Mouse (Mus musculus) forebrain, embryonic 11.5 days (tissue): ENCODE measurements around the gene St6galnac5. TPM values are rescaled to one million over a fixed set of nuclear protein-coding genes. Genes with fewer than 3 reads are reported as not detected.

Experiments used
- ATAC-seq: fragments of 200-750 bp; cut with Nextera tagmentation; replicated peaks from 2 replicates; pipeline ENCODE4 v1.8.0; 2017; ENCODE audit warnings: moderate TSS enrichment; ENCODE audit not compliant: low FRiP score
- DNase-seq: peaks from one replicate; pipeline ENCODE4 v3.0.0-alpha.2; 2017; ENCODE audit warnings: low spot score
- H3K27ac ChIP-seq: fragments of 300-500 bp; sonication (generic); 2 replicates; pipeline ENCODE4 v1.5.1; 2014; ENCODE audit warnings: low read depth, low read length
- H3K27me3 ChIP-seq: fragments of 300-500 bp; sonication (generic); 2 replicates; pipeline ENCODE4 v1.6.1; 2014; ENCODE audit warnings: mild to moderate bottlenecking, low read length, mixed read lengths; ENCODE audit not compliant: control insufficient read depth, insufficient read depth
- H3K36me3 ChIP-seq: fragments of 300-500 bp; sonication (generic); 2 replicates; pipeline ENCODE4 v1.6.1; 2014; ENCODE audit warnings: mild to moderate bottlenecking, low read length, moderate library complexity, mixed read lengths; ENCODE audit not compliant: control insufficient read depth, insufficient read depth
- H3K4me1 ChIP-seq: fragments of 300-500 bp; sonication (generic); replicated peaks from 2 replicates; pipeline ENCODE4 v1.6.1; 2014; ENCODE audit warnings: low read length, mixed read lengths; ENCODE audit not compliant: control insufficient read depth, insufficient read depth
- H3K4me2 ChIP-seq: fragments of 300-500 bp; sonication (generic); 2 replicates; pipeline ENCODE4 v1.6.1; 2014; ENCODE audit warnings: low read depth, mild to moderate bottlenecking, low read length, moderate library complexity, mixed read lengths; ENCODE audit not compliant: severe bottlenecking
- H3K4me3 ChIP-seq: fragments of 300-500 bp; sonication (generic); 2 replicates; pipeline ENCODE4 v1.5.1; 2014; ENCODE audit warnings: low read depth, low read length
- H3K9ac ChIP-seq: fragments of 300-500 bp; sonication (generic); 2 replicates; pipeline ENCODE4 v1.6.1; 2014; ENCODE audit warnings: low read length
- H3K9me3 ChIP-seq: fragments of 300-500 bp; sonication (generic); 2 replicates; pipeline ENCODE4 v1.6.1; 2016; ENCODE audit warnings: low read length, mixed read lengths; ENCODE audit not compliant: control insufficient read depth
- WGBS: fragments of 180-500 bp; shearing (Covaris S2); extraction: QIAGEN DNeasy Blood & Tissue Kit; methylation state at CpG from one replicate; pipeline ENCODE4 v1.1.7; 2014; 5-methylcytosine and 5-hydroxymethylcytosine counted together
- polyA plus RNA-seq: library from polyadenylated mRNA; unstranded; fragments of >200 nt; fragmentation: Nextera tagmentation; extraction: Ambion mirVana; gene quantifications from 2 replicates; pipeline ENCODE4 v1.2.1, GENCODE M21; 2014

Gene St6galnac5
- polyA plus RNA-seq, 1 experiment from 2014 or later = 0.69 TPM

- Histone ChIP-seq H3K4me1 (0 out of 2 replicates have a peak, but pooled peaks cover 2% of the 10 kb centered on the region), H3K4me2 (no peak overlapping the region), H3K9ac (no peak overlapping the region), H3K36me3 (no peaks in the 10 kb centered on the region), H3K27me3 (no peaks in the 10 kb centered on the region), H3K4me3 (no peak overlapping the region), H3K27ac (no peak overlapping the region), H3K9me3 (no peaks in the 10 kb centered on the region)
- DNase-seq = no peak
- no peak for ATAC-seq
- WGBS = 77% methylated on average over 12 of the region's 12 CpGs
Observed at GRCm38 (mm10) chr3:152855006-152855614, 126.9 kb downstream of the St6galnac5 start.

- H3K4me2 ChIP-seq = no peak overlapping the region
- DNase-seq (no peak), ATAC-seq (no peak)
- no peaks in the 10 kb centered on the region for H3K9me3 ChIP-seq
- H3K27ac ChIP-seq = no peak overlapping the region
- H3K4me3 ChIP-seq = no peak overlapping the region
- no peaks in the 10 kb centered on the region for H3K27me3 ChIP-seq
- no peaks in the 10 kb centered on the region for H3K36me3 ChIP-seq
- H3K4me1 ChIP-seq = no peaks in the 10 kb centered on the region
- no peak overlapping the region for H3K9ac ChIP-seq
Observed at GRCm38 (mm10) chr3:152843925-152844324, 138.1 kb downstream of the St6galnac5 start.

GRCm38 (mm10) chr3:152842648-152843047 lies 139.4 kb downstream of the St6galnac5 start:
- H3K4me2 ChIP-seq = no peak overlapping the region
- no peaks in the 10 kb centered on the region for H3K9me3 ChIP-seq
- 82% methylated on average over 3 of the region's 3 CpGs for WGBS
- H3K27ac ChIP-seq = no peak overlapping the region
- DNase-seq (no peak), ATAC-seq (no peak)
- H3K4me3 ChIP-seq = no peak overlapping the region
- no peaks in the 10 kb centered on the region for H3K4me1 ChIP-seq
- H3K27me3 ChIP-seq = no peaks in the 10 kb centered on the region
- no peaks in the 10 kb centered on the region for H3K36me3 ChIP-seq
- no peak overlapping the region for H3K9ac ChIP-seq

GRCm38 (mm10) chr3:152841264-152841663 lies 140.8 kb downstream of the St6galnac5 start:
- no peak overlapping the region for H3K9ac ChIP-seq
- no peaks in the 10 kb centered on the region for H3K4me1 ChIP-seq
- ATAC-seq = no peak
- no peak overlapping the region for H3K27ac ChIP-seq
- no peaks in the 10 kb centered on the region for H3K36me3 ChIP-seq
- no peak overlapping the region for H3K4me3 ChIP-seq
- no peak overlapping the region for H3K4me2 ChIP-seq
- DNase-seq = no peak
- H3K9me3 ChIP-seq = no peaks in the 10 kb centered on the region
- WGBS = 80% methylated on average over 6 of the region's 6 CpGs
- H3K27me3 ChIP-seq = no peaks in the 10 kb centered on the region

GRCm38 (mm10) chr3:152837938-152838337 lies 144.1 kb downstream of the St6galnac5 start:
- no peak overlapping the region for H3K4me3 ChIP-seq
- H3K4me1 ChIP-seq = no peaks in the 10 kb centered on the region
- H3K27me3 ChIP-seq = no peaks in the 10 kb centered on the region
- no peaks in the 10 kb centered on the region for H3K9me3 ChIP-seq
- no peak overlapping the region for H3K9ac ChIP-seq
- no peaks in the 10 kb centered on the region for H3K36me3 ChIP-seq
- no peak for DNase-seq
- WGBS = 75% methylated on average over 1 of the region's 1 CpGs
- ATAC-seq = no peak
- H3K4me2 ChIP-seq = no peak overlapping the region
- no peak overlapping the region for H3K27ac ChIP-seq

GRCm38 (mm10) chr3:152837407-152837806 lies 144.6 kb downstream of the St6galnac5 start:
- ATAC-seq (no peak), DNase-seq (no peak)
- Histone ChIP-seq H3K27me3 (no peaks in the 10 kb centered on the region), H3K9ac (no peak overlapping the region), H3K4me1 (no peaks in the 10 kb centered on the region), H3K4me3 (no peak overlapping the region), H3K9me3 (no peaks in the 10 kb centered on the region), H3K36me3 (no peaks in the 10 kb centered on the region), H3K27ac (no peak overlapping the region), H3K4me2 (no peak overlapping the region)
- 79% methylated on average over 2 of the region's 2 CpGs for WGBS

GRCm38 (mm10) chr3:152832436-152832835 lies 149.6 kb downstream of the St6galnac5 start:
- H3K9ac ChIP-seq = no peak overlapping the region
- H3K4me1 ChIP-seq = no peaks in the 10 kb centered on the region; the same call in 1 of the 2 replicates
- H3K9me3 ChIP-seq = no peaks in the 10 kb centered on the region
- H3K27me3 ChIP-seq = no peaks in the 10 kb centered on the region
- H3K4me3 ChIP-seq = no peak overlapping the region
- no peak for ATAC-seq
- H3K36me3 ChIP-seq = no peaks in the 10 kb centered on the region
- no peak overlapping the region for H3K4me2 ChIP-seq
- no peak for DNase-seq
- no peak overlapping the region for H3K27ac ChIP-seq
- 92% methylated on average over 4 of the region's 4 CpGs for WGBS

- H3K27me3 ChIP-seq = no peaks in the 10 kb centered on the region
- H3K4me3 ChIP-seq = no peak overlapping the region
- H3K4me1 ChIP-seq = no peaks in the 10 kb centered on the region; the same call in 1 of the 2 replicates
- H3K9me3 ChIP-seq = no peaks in the 10 kb centered on the region
- no peak overlapping the region for H3K9ac ChIP-seq
- DNase-seq (no peak), ATAC-seq (no peak)
- H3K4me2 ChIP-seq = no peak overlapping the region
- WGBS = 94% methylated on average over 9 of the region's 9 CpGs
- H3K36me3 ChIP-seq = no peaks in the 10 kb centered on the region
- H3K27ac ChIP-seq = no peak overlapping the region
Observed at GRCm38 (mm10) chr3:152831974-152832373, 150.1 kb downstream of the St6galnac5 start.

- ATAC-seq (no peak), DNase-seq (no peak)
- Histone ChIP-seq H3K9me3 (no peaks in the 10 kb centered on the region), H3K27me3 (no peaks in the 10 kb centered on the region), H3K4me1 (no peaks in the 10 kb centered on the region; the same call in 1 of the 2 replicates), H3K36me3 (no peaks in the 10 kb centered on the region), H3K9ac (no peak overlapping the region), H3K4me3 (no peak overlapping the region), H3K27ac (no peak overlapping the region), H3K4me2 (no peak overlapping the region)
- WGBS = 80% methylated on average over 3 of the region's 3 CpGs
Observed at GRCm38 (mm10) chr3:152831377-152831776, 150.7 kb downstream of the St6galnac5 start.
